Mouse (Mus musculus): Measurements from ENCODE around the gene Vmn1r88.
"Not testable (repeated sequence)": the region's sequence is repeated elsewhere in the genome, so short reads cannot be mapped to it uniquely, and the experiment has no call there.

Gene Vmn1r88

GRCm38 (mm10) chr7:13159268-13159667 is at the start of gene Vmn1r88:
Gene Vmn1r88 (plus strand): TSS chr7:13159568.
- no peak for DNase-seq (ENCODE audit: low spot score)

- DNase-seq (ENCODE audit: low spot score) = no peak
Observed at GRCm38 (mm10) chr7:13119817-13120216, 39.6 kb upstream of the Vmn1r88 start, which contains the start of gene Vmn1r86. Gene Vmn1r86 (minus strand): TSS chr7:13119917.

GRCm38 (mm10) chr7:13123554-13124153 is 35.7 kb upstream of the Vmn1r88 start:
- DNase-seq (ENCODE audit: low spot score) = not testable (repeated sequence)

GRCm38 (mm10) chr7:13131856-13132255 is 27.5 kb upstream of the Vmn1r88 start:
- DNase-seq (ENCODE audit: low spot score) = no peak

GRCm38 (mm10) chr7:13137340-13137739 is 22.0 kb upstream of the Vmn1r88 start:
- DNase-seq (ENCODE audit: low spot score) = no peak

- no peak for DNase-seq (ENCODE audit: low spot score)
Observed at GRCm38 (mm10) chr7:13140057-13140456, 19.3 kb upstream of the Vmn1r88 start, which contains the start of gene Vmn1r87. Gene Vmn1r87 (minus strand): TSS chr7:13140157.

- no peak for DNase-seq (ENCODE audit: low spot score)
Observed at GRCm38 (mm10) chr7:13212720-13213119, 53.4 kb downstream of the Vmn1r88 start, which contains the start of gene Vmn1r89. Gene Vmn1r89 (plus strand): TSS chr7:13213020.
